Mouse (Mus musculus) bone marrow, adult 2 months (tissue): ENCODE measurements around the gene Ttll9.

Source experiments
- CTCF ChIP-seq: fragments of 200-500 bp; IDR thresholded peaks from 2 replicates; pipeline ENCODE4 v1.5.1; 2011; ENCODE audit warnings: low read length, control low read depth; ENCODE audit not compliant: control insufficient read depth, insufficient read depth
- POLR2A ChIP-seq: fragments of 200-500 bp; IDR thresholded peaks from 2 replicates; pipeline ENCODE4 v1.6.1; 2011; ENCODE audit warnings: low read depth, mild to moderate bottlenecking, control low read depth, low read length, borderline replicate concordance; ENCODE audit not compliant: control insufficient read depth

DNA sequence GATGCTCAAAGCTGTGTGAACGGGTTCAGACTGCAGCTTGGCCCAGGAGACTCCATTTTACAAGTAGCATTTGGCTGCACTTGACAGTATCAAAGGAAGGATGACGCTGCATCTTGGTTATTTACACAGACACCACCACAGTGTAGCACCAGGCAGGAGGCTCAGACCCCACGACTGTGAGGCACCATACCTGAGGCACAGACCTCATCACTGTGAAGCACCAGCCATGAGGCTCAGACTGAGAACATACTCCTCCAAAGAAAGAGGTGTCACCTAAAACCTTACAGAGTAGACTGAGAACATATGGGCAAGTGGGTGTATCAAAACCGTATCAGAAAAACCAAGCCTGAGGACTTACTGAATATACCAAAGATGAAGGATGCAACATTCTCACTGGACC is 60.6 kb downstream of the Ttll9 start:
- TF ChIP-seq CTCF (no peak), POLR2A (no peak)
